Mouse (Mus musculus): Measurements from ENCODE around the gene Tnfrsf18.

GRCm38 (mm10) chr4:156013637-156014036, 12.3 kb upstream of the Tnfrsf18 start, which contains the start of gene Tnfrsf4:
- no peak for TF ChIP-seq CTCF (IDR thresholded peaks at IDR 0.05)
- TF ChIP-seq EP300 (IDR thresholded peaks at IDR 0.05), result no peak

All from lung, postnatal 0 days (tissue).